Comparison of ENCODE assay signal across 27 mouse cellular contexts in the genomic region with DNA sequence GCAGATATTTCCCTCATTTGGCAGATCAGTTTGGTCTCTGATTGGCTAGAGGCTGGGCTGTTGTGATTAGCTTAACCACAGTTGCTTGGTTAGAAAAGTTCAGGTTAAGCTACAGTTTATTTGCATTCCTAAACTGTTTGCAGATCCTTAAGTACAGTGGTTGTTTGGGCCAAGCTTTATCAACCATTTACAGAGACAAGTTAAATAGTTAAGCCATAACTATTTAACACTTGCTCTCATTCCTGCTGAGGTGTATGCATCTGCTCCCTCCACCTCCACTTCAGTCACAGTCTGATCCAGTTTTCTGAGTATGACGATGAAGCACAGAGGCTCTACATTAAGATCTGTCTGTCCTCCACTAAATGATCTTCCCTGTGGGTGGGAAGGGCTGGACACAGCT. TPM values are rescaled to one million over a fixed set of nuclear protein-coding genes. Genes with fewer than 3 reads are reported as not detected.
A peak's percentile ranks its signal among the peaks of the same experiment; 100 is the strongest.
DNase-seq lines count a peak whose midpoint lies in the region; ATAC-seq and TF ChIP-seq lines count a peak whose summit lies in the region.
"Had no signal": no experiment of that assay in that cellular context is flagged by ENCODE, and none has a peak within 500 bp of the region (broad histone marks: within the 10 kb centered on the region; RNA-seq: fewer than 3 reads in every experiment).

No protein-coding gene starts in this region.

- TF ChIP-seq POLR2A in lung, adult 2 months (IDR thresholded peaks at IDR 0.05; ENCODE audit: borderline replicate concordance, extremely low read depth, low read depth, low read length), result no peak

- no peak for TF ChIP-seq EP300 in lung, postnatal 0 days (IDR thresholded peaks at IDR 0.05)

- H3K9ac ChIP-seq in kidney, embryonic 14.5 days (ENCODE audit: low read depth, low read length), result no peak overlapping the region
- no peak overlapping the region for H3K9ac ChIP-seq in lung, postnatal 0 days (replicated peaks; ENCODE audit: low read depth)
- H3K9ac ChIP-seq: embryonic facial prominence, embryonic 13.5 days; forebrain, embryonic 12.5 days; forebrain, embryonic 15.5 days; heart, embryonic 13.5 days had no signal

- no peaks in the 10 kb centered on the region for H3K4me1 ChIP-seq in kidney, embryonic 14.5 days (ENCODE audit: control insufficient read depth, insufficient read depth, low read length)
- no peaks in the 10 kb centered on the region for H3K4me1 ChIP-seq in lung, postnatal 0 days (ENCODE audit: insufficient read depth, low read depth, low read length)
- no peaks in the 10 kb centered on the region for H3K4me1 ChIP-seq in lung, adult 2 months (ENCODE audit: control insufficient read depth, insufficient read depth, low read length)
- H3K4me1 ChIP-seq: embryonic facial prominence, embryonic 10.5 days; embryonic facial prominence, embryonic 13.5 days; forebrain, embryonic 12.5 days; forebrain, embryonic 15.5 days; heart, embryonic 10.5 days; heart, embryonic 13.5 days had no signal

- no peaks in the 10 kb centered on the region for H3K9me3 ChIP-seq in kidney, embryonic 14.5 days (ENCODE audit: control insufficient read depth, low read length)
- H3K9me3 ChIP-seq in lung, postnatal 0 days (ENCODE audit: low read length), result no peaks in the 10 kb centered on the region
- H3K9me3 ChIP-seq: embryonic facial prominence, embryonic 13.5 days; forebrain, embryonic 12.5 days; forebrain, embryonic 15.5 days; heart, embryonic 10.5 days; heart, embryonic 13.5 days had no signal

- 74% methylated on average over 1 of the region's 1 CpGs for WGBS in kidney, embryonic 14.5 days
- 53% methylated on average over 1 of the region's 1 CpGs for WGBS in lung, postnatal 0 days
- WGBS in lung, adult 2 months, result 64% methylated on average over 1 of the region's 1 CpGs

- peak; percentile 18 for DNase-seq in kidney, adult 11 months
- peak; percentile 82 for DNase-seq in kidney, adult 9 months
- no peak for DNase-seq in kidney, postnatal 4 days
- peak; percentile 46 for DNase-seq in lung, postnatal 0 days (ENCODE audit: low spot score)
- no peak for DNase-seq in lung, adult 2 months
- DNase-seq in testis, postnatal 14 days (ENCODE audit: low spot score), result no peak
- DNase-seq: adrenal gland, adult 8-10 months; adrenal gland, postnatal 25 days; cerebellum, adult 11-12 months; cerebellum, adult 8-10 months; cerebellum, postnatal 10 days; cerebellum, postnatal 36 days; embryo, embryonic 11 days; gastrocnemius, postnatal 10 days; gastrocnemius, postnatal 36 days; heart, adult 2 months; heart, postnatal 14 days; heart, postnatal 4 days had no signal

- no peaks in the 10 kb centered on the region for H3K36me3 ChIP-seq in kidney, embryonic 14.5 days (ENCODE audit: control insufficient read depth, insufficient read depth, low read length)
- no peaks in the 10 kb centered on the region for H3K36me3 ChIP-seq in lung, postnatal 0 days (ENCODE audit: insufficient read depth, low read length)
- H3K36me3 ChIP-seq: embryonic facial prominence, embryonic 10.5 days; embryonic facial prominence, embryonic 13.5 days; forebrain, embryonic 12.5 days; forebrain, embryonic 15.5 days; heart, embryonic 10.5 days; heart, embryonic 13.5 days had no signal

- no peak for TF ChIP-seq CTCF in lung, postnatal 0 days (IDR thresholded peaks at IDR 0.05)
- TF ChIP-seq CTCF in lung, adult 2 months (IDR thresholded peaks at IDR 0.05; ENCODE audit: insufficient read depth, low read length), result no peak

- H3K27me3 ChIP-seq in kidney, embryonic 14.5 days (ENCODE audit: control insufficient read depth, insufficient read depth, low read length), result no peaks in the 10 kb centered on the region
- H3K27me3 ChIP-seq in lung, postnatal 0 days (replicated peaks; ENCODE audit: insufficient read depth, low read length), result no peaks in the 10 kb centered on the region
- H3K27me3 ChIP-seq: embryonic facial prominence, embryonic 13.5 days; forebrain, embryonic 12.5 days; forebrain, embryonic 15.5 days had no signal

- no peak for ATAC-seq in kidney, embryonic 14.5 days (ENCODE audit: low FRiP score, low TSS enrichment)
- ATAC-seq in lung, postnatal 0 days, result peak; percentile 50; the same call in 1 of the 2 replicates
- ATAC-seq: activated CD4-positive, CD25-positive, alpha-beta regulatory T cell, adult 4 months; forebrain, embryonic 15.5 days had no signal

- H3K27ac ChIP-seq in kidney, embryonic 14.5 days (ENCODE audit: low read depth, low read length), result no peak overlapping the region
- H3K27ac ChIP-seq in lung, postnatal 0 days (ENCODE audit: low read length), result no peak overlapping the region
- H3K27ac ChIP-seq: embryonic facial prominence, embryonic 10.5 days; embryonic facial prominence, embryonic 13.5 days; forebrain, embryonic 12.5 days; forebrain, embryonic 15.5 days; heart, adult 2 months; heart, embryonic 10.5 days; heart, embryonic 13.5 days had no signal

- no peak overlapping the region for H3K4me2 ChIP-seq in kidney, embryonic 14.5 days (replicated peaks; ENCODE audit: low read depth, low read length)
- no peak overlapping the region for H3K4me2 ChIP-seq in lung, postnatal 0 days (replicated peaks; ENCODE audit: low read depth, low read length)
- H3K4me2 ChIP-seq: embryonic facial prominence, embryonic 13.5 days; forebrain, embryonic 12.5 days; forebrain, embryonic 15.5 days; heart, embryonic 13.5 days had no signal

- H3K4me3 ChIP-seq in kidney, embryonic 14.5 days (ENCODE audit: low read length), result no peak overlapping the region
- H3K4me3 ChIP-seq in lung, postnatal 0 days (ENCODE audit: low read depth, low read length), result no peak overlapping the region
- no peak overlapping the region for H3K4me3 ChIP-seq in lung, adult 2 months (replicated peaks; ENCODE audit: extremely low read depth, low read depth, low read length)
- H3K4me3 ChIP-seq: embryonic facial prominence, embryonic 10.5 days; embryonic facial prominence, embryonic 13.5 days; erythroblast, embryonic 14.5 days; forebrain, embryonic 12.5 days; forebrain, embryonic 15.5 days; heart, adult 2 months; heart, embryonic 10.5 days; heart, embryonic 13.5 days had no signal

RNA-seq across cellular contexts. Expression of a gene that starts 58.6 kb away (rescaled TPM):
- 0.79 and 0.88 TPM in 2 replicates for polyA plus RNA-seq in kidney, embryonic 14.5 days (2014; fragmentation: Nextera tagmentation; extraction: Ambion mirVana)
- 1.3 and 1.5 TPM in 2 replicates for polyA plus RNA-seq in lung, postnatal 0 days (2015; fragmentation: Nextera tagmentation; extraction: Ambion mirVana)
- 14.3 and 15.1 TPM in 2 replicates for polyA plus RNA-seq in lung, adult 2 months (2012; rRNA removed)
- polyA plus RNA-seq: activated CD4-positive, CD25-positive, alpha-beta regulatory T cell, adult 4 months; erythroblast, embryonic 14.5 days had no signal

Comparison
In these comparisons a context has a peak if more than half of its experiments do, and no peak if none do; other contexts are left out.
1. DNase-seq: peak in kidney, adult 11 months (single experiment), kidney, adult 9 months (single experiment) and lung, postnatal 0 days (single experiment); none in kidney, postnatal 4 days (0 of 2), lung, adult 2 months (single experiment) and testis, postnatal 14 days (single experiment).